Mouse (Mus musculus): ENCODE results near the gene Mark1. TPM values are rescaled to one million over a fixed set of nuclear protein-coding genes. Genes with fewer than 3 reads are reported as not detected.

Gene Mark1
- total RNA-seq, 2 experiments from 2014 or later, result 16.4 to 18.2 TPM

DNA sequence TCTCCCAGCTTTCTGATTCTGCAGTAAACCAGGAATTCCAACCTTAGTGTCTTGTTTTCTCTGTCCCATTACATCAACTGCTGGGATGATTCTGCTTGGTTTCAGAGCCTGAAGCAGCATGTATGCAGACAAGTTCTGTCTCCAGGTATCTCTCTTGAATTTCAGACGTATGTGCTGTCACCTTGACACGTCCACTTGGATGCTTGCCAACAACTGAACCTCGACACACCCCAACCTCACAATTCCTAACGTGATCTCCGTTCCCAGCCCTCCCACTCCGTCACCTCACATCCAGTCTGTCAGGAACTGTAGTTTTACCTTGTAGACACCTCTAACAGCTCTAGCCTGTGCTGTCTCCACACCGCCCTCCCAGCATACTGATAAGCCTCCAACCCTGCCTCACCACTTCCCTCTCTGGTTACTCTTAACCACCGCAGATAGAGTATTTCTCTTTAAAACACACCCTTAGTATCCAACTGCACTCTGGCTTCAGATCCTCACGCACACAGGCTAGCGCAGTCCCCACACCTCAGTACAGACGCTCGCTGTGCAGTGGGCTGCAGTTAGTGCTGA, 36.2 kb downstream of the Mark1 start:
- no peak for DNase-seq (ENCODE audit: low spot score in 2 of 2)

DNA sequence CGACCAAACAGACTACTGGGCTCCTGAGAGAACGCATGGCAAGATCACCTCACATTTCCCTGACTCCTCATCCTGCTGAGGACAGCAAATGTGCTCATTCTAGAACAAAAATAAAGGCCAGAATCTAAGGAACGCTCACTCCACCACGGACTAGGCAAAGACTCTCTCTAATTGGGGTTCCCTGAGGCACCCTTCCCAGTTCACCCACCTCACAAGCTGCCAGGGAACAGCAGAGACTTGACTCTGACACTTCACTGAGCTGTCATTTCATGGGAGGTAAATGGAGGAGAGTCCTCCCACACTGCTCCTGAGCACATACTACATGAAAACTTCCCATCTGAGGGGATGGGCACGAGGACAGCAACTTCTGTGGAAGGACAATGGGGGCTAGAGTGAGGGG, 37.5 kb downstream of the Mark1 start:
- no peak for DNase-seq (ENCODE audit: low spot score in 2 of 2)

DNA sequence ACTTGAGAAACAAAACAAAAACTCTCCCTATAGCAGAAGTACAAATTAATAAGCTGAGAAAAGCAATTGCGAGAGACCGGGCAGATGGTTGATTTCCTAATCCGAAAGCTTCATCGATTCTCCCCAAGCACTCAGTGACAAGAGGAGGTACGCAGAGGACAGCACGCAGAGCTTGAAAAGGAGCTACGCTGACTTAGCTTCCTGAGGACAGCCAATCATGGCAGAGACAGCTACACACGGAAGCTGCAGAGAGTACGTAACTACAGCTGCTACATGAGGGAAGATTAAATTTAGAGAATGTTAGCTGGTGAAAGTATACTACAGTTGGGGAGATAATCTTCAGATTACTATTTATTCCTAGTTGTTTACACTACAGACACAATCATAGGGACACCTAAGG, 40.6 kb downstream of the Mark1 start:
- DNase-seq (ENCODE audit: low spot score in 2 of 2), result no peak

DNA sequence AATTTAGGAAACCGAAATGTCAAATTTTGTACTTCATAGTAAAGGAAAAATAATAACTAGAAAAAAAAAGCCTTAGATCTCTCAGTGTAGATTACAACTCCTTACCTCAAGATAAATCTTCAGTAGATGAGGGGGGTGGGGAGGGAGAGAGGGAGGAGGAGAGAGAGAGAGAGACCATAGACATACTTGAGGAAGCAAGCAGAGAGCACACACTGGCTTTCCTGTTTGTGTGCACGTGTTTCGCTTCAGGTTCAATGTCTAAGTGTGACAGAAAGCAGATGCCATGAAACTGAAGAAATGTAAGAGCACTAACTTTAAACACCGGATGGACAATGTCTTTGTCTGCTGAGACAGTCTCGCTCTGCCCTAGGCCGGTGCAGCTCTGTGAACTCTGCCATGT, 41.0 kb downstream of the Mark1 start:
- no peak for DNase-seq (ENCODE audit: low spot score in 2 of 2)

DNA sequence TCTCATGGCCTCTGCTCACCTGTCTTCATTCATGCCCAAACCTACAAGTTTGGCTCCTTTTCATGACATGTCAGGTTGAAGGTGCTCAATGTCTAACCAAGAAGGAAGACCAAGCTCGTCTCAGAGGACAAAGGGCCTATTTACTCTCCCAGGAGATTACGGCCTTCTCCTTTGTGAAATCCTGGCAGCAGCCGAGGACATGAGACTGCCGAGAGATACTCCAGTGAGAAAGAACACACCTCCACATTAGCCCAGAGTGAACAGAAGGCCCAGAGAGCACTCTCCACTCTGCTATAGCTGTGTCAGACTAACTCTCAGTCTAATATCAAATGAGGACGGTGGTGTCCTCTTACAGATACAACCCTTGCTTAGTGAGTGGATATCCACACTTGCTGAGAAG, 47.6 kb downstream of the Mark1 start:
- no peak for DNase-seq (ENCODE audit: low spot score in 2 of 2)

DNA sequence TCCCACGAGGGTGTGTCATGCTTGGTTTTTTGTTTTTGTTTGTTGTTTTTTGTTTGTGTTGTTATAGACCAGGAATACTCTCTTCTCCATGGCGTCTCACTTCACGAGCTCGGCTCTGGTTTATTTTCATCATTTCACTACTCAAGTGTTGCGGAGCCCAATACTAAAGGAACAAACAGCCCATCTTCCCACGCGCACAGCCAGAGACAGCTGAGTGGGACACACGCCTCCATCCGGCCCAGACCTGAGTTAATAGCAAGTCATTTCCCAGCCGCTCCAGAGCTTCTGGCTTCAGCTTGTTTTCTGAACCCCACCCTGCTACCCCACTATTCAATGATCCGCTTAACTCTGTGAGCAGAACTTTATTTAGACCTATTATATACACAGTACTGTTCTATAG, 48.3 kb downstream of the Mark1 start:
- no peak for DNase-seq (ENCODE audit: low spot score in 2 of 2)

DNA sequence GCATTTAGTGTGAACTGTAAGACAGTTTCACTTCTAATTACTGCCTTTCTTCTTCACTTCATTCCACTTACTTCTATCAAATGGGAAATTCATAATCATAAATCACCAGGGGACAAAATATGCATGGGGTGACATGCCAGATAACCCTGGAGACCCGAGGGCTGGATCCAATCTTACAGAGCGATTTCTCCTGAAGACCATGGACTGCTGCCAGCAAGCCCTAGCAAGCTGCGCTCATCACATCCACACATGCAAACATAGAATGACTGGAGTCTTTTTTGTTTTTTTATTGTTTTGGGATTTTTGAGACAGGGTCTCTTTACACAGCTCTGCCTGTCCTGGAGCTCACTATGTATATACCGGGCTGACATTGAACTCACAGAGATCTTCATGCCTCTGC, 61.3 kb downstream of the Mark1 start:
- no peak for DNase-seq (ENCODE audit: low spot score in 2 of 2)

DNA sequence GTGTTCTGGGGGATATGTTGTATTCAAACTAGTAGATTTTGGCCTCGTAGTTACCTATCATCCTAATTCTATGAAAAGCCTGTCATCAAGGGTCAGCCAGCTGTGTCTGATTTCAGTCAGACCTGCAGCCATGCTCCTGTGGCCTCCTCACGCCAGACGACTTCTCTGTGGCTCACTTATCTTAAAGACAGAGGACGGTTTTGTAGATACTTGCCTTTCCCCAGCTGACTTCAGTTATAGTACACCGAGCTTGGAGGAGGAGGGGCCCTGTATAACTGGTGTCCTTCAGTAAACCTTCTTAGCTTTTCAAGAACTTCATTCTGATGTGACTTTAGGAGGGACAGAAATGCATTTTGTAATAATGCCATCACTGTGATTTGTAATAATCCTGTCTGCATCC, 63.4 kb downstream of the Mark1 start:
- no peak for DNase-seq (ENCODE audit: low spot score in 2 of 2)

DNA sequence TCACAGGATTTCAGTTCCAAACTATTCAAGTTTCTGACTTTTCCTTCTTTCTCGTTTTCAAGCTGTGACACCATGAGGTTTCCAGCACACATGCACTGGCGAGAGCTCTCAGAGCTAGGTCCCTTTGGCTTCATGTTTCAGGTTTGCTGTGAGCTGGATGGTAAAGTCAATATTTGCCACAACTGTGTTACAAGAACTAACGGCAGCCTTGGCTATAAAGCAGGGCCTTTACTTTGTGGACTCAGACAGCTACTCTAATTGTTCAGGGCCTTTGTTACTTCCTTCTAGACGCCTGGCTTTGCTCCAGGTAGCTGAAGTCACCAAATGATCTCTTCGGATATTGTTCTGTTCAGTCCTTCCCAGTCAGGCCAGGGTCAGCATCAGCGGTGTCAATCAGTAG, 63.9 kb downstream of the Mark1 start:
- DNase-seq (ENCODE audit: low spot score in 2 of 2), result no peak

DNA sequence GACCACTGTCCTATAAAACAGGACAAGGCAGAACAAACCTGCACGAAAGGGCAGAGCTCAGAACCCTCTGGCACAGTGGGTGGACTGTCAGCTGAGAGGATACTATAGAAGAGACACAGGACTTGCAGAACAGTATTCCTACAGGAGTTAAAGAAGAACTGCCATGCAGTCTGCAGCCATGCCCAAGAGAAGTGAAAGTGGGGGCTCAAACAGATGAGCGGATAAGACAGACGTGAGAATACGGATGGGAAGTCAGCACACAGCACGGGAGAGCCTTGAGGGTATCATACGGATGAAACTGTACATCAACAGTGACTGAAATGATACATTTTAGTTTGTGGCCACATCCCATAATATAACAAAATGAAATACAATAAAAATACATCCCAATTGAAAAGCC, 68.3 kb downstream of the Mark1 start:
- no peak for DNase-seq (ENCODE audit: low spot score in 2 of 2)

DNA sequence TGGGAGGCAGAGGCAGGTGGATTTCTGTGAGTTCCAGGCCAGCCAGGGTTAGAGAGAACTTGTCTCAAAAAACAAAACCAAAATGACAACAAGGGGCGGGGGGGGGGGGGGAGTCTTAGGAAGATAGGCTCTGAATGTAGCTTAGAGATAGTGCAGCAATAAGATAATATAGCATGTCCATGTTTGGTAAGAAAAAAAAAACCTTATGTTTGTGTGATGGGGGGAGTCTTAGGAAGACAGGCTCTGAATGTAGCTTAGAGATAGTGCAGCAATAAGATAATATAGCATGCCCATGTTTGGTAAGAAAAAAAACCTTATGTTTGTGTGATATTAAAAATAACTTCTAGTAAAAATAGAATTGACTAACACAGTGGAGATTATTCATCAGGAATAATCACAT, 71.0 kb downstream of the Mark1 start:
- no peak for DNase-seq (ENCODE audit: low spot score in 2 of 2)

DNA sequence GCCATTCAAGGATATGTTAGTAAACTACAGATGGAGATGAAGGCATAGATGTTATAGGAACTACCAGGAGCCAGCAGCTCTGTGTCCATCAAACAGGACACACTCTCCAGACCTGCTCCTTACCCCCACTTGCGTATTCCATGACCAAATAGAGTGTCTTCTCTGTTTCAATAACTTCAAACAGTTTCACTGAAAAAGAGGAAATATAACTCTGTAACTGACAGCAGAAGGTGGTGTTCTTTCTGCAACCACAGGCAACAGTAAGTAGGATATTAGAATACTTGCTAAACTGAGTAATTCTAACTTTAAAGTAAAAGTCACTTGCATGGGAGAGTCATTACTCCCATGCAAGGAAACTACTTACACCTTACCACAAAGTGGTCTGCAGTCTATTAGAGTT, 71.5 kb downstream of the Mark1 start:
- DNase-seq (ENCODE audit: low spot score in 2 of 2), result no peak

DNA sequence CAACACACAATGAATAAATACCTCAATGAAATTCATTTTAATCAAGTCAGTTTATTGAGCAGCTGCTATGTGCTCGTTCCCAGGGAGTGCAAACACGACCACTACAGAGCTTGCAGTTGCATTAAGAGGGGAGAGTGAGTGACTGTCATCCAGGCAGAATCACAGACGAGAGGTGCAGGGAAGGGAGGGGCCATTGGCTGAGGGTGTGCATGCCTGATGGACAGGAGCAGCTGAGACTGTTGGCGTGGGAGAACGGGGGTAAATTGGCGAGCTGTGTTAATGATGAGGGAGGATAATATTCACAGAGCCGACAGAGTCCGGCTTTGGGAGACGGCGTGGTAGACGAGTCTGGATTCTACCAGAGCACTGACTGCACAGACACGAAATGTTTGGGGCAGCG, 76.5 kb downstream of the Mark1 start:
- DNase-seq (ENCODE audit: low spot score in 2 of 2), result no peak

DNA sequence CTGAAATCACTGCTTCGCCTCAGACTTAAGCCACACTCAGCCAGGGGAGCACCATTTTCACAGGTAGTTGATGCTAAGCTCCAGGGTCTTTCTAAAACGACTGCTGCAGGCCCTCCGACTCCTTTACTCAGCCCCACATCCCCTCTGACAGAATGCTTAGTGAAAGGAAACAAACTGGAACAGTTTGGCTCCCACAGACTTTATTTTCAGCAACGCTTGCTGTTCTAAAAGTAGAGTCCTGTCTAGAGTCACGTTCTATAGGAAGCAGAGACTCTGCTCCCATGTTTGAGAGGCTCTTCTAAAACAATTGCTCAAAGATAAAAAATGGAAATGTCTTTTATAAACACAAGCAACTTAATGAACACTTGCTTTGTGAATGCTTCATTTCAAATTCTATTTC, 79.3 kb downstream of the Mark1 start:
- DNase-seq (ENCODE audit: low spot score in 2 of 2), result no peak

DNA sequence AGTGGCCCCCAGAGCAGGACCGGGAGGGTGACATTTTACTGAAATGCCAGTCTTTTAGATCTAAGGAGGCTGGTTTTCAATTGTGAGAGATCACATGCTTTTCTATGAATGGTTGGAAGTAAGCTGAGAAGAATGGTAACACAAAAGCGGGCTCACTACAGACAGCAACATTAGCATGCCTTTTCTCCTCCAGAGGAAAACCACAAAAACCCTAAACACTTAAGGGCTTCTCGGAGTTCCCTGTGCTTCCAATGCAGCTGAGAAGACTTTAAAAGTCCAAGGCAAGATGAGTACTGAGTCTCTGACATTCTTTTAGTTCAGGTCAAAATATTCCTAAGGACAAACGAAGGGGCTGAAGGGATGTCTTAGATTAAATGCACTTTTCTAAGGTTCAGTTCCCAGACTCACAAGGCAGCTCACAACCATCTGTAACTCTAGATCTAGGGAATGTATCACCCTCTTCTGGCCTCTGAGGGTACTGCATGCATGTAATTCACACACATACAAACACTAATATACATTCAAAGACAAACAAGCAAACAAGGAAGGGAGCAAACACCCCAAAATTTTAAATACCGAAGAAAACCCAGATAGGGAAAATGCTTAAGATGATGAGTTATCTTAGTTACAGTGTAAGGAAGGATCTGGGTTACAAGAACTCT, 81.0 kb downstream of the Mark1 start:
- DNase-seq (ENCODE audit: low spot score in 2 of 2), result no peak

DNA sequence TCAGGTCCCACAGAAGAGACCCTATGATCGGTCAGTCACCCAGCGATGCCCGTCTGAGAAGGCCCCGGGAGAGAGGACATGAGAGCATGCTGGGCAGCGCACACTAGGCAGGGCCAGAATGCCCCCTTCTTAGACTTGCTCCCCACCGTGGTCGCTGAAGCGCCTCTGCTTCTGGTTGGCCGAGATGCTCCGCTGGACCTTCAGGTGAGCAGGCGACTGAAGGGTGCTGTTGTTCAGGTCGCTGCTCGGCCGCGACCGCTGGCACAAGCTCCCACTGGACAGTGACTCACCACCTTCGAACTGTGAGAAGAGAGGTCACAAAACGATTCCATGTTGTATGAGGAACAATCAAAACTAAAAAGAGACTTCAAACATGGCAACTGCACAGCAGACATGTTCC, 87.0 kb downstream of the Mark1 start:
- DNase-seq (ENCODE audit: low spot score in 2 of 2), result no peak

DNA sequence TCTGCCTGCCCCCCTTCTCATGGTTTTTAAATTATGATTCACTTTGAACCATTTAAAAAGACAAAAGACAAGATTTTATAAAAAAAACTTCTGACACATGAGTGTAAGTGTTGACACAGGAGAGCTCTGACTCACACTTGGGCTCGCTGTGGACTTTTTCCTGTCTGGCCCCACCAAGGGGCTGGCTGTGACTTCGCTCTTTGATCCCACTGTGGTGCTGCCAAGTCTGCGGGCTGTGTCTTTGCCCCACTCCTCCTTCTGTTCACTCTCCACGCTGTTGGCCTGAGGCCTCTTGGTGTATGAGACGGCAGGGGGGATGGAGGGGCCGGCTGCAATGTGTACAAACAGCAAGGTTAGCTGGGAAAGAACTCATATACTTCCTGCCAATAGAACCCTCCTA, 87.5 kb downstream of the Mark1 start:
- DNase-seq (ENCODE audit: low spot score in 2 of 2), result no peak

DNA sequence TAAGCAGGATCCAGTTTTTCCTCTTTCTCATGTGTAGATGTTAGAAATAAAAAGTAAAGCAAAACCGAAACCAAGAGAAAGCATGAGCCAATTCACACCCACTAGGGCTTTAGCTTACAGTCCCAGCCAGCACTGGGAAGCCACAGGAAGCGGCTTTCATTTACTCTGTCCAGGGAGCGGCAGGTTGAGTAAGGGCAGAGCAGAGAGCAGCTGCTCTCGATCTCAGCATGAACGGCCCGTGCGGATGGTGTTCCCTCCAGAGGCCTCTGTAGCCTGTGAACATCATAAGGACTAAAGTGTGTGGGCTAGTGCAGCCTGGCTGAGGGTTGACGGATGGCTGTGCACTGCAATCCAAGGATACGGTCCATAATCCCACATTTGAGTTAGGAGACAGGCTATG, 90.8 kb downstream of the Mark1 start:
- no peak for DNase-seq (ENCODE audit: low spot score in 2 of 2)

DNA sequence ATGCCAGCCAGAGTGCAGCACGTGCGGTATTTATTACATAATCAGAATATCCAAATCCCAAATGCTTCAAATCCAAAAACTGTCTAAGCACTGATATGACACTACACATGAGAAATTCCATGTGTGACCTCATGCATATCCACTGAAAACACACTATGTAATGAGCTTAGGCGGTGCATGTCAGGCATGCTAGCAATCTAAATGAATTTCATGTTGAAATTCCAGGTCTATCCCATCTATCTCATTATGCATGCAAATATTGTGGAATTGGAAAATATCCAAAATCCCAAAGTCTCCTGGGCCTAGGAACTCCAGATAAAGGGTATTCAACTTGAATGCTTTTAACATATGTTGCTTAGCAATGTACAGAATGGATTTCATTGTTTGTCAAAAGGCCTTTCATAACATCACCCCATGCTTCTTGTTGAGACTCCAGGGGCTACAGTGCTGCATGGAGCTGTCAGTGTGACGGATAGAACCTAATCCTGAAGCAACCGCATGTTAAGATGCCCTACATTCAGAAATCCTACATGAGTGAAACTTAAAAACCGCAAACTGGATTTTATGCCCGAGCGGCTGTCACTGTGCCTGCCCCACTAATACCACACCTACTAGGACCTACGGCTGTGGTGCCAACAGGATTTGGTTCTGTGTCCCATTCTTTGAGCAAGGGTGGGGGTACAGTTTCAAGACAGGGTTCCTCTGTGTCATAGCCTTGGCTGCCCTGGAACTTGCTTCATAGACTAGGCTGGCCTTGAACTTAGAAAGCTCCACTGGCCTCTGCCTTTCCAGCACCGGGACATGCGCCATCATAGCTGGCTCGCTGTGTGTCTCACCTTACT, 93.2 kb downstream of the Mark1 start:
- no peak for DNase-seq (ENCODE audit: low spot score in 2 of 2)

DNA sequence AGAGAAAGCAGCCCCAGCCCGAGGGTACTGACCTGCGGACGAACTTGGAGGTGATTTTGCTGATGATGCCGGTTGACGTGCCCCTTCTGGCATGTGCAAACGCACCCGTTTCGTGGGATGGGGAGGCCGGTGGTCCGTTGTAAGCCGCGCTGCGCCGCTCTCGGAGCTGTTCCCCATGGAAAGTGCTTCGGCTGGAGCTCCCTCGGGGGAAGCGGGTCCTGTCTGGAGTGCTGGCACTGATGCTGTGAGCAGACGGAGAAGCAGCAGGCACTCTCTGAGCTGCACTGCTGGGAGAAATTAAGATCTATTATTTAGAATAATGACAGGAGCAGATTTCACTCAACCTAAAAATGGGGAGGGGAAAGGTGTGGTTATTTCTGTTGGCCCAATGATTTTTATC, 94.0 kb downstream of the Mark1 start:
- no peak for DNase-seq (ENCODE audit: low spot score in 2 of 2)

DNA sequence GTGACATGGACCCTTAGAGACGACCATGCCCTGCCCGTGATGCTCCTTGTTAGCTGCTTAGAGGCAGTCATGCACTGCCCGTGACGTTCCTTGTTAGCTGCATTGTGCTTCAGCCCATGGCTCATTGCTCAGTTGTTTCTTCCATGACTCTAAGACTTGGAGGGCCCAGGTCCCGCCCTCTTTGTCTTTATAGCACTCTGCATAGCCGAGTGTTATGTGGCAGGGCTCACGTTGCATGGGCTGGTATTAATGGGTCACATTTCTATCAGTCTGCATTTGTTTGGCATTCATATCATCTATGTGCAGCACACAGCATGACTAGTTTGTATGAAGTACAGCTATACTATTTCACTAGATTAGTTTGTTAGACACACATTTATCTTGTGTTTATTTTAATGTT, 95.7 kb downstream of the Mark1 start:
- no peak for DNase-seq (ENCODE audit: low spot score in 2 of 2)

DNA sequence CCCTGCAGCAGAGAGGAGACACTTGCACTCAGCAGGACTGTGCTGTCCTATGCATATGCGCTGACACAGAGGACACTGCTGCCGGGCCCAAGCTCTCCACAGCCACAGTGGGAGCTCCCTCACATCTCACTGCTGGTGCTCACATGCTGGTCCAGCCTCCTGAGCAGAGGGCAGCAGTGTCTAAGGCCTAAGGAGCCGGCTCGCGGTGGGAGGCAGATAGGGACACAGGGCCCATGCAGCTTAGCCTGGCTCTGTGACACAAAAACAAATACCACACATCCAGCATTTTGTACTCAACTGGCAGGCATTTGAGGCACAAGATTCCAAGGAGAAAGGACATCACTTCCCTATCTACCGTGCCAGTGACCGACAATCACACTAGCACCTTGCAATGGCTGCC, 96.5 kb downstream of the Mark1 start:
- DNase-seq (ENCODE audit: low spot score in 2 of 2), result no peak

DNA sequence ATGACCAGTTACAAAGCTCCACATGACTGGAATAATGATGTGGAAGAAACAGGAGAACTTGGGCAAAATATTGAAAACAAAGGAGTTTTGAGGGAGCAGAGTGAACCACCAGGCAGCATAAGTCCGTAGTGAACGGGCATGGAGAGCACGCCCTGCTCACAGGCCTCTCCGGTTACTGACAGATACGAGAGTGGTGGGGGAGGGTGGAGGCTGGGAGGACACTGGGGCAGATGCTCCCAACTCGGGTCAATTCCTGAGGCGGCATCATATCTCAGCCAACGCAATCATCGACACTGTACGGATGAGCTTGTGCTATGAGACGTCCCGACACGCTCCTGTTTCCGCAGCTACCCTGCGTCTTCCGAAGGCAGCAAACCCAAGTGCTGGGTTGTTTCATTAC, 102.0 kb downstream of the Mark1 start:
- no peak for DNase-seq (ENCODE audit: low spot score in 2 of 2)
